Mouse (Mus musculus): ENCODE measurements at regions not wholly inside any gene's neighbourhood (a gene's known extent, or its start where the extent isn't known, plus 50 kb on each side); places are given as distances from the start of the nearest gene placed in this dataset.

DNA sequence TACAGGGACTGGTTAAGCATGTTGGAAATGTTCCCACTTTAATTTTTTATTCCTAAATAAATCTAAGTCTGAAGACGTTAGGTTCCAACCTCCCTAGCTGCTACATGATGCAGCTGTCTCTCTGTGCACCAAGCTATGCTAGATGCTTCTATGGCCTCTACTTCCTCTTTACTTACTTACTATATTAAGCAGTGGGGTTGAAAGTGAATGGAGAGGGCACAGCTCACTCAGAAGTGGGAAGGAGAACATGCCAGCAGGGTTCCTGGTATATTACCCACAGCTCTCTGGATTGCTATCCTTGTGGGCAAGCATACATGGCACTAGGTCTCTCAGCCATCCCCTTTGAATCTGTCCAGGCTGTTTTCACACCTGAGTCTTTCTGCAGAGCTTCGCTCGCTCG lies 61.4 kb upstream of the Nabp1 start:
- H3K9me3 ChIP-seq (replicated peaks; ENCODE audit: control insufficient read depth, low read length) = no peaks in the 10 kb centered on the region
- no peak overlapping the region for H3K4me2 ChIP-seq
- no peak overlapping the region for H3K9ac ChIP-seq (ENCODE audit: low read depth, low read length)
- H3K4me1 ChIP-seq (ENCODE audit: control insufficient read depth, insufficient read depth, low read length) = no peaks in the 10 kb centered on the region
- no peak overlapping the region for H3K27ac ChIP-seq (ENCODE audit: low read depth, low read length)
- H3K4me3 ChIP-seq (ENCODE audit: low read depth, low read length) = no peak overlapping the region
- 64% methylated on average over 4 of the region's 4 CpGs for WGBS (ENCODE audit: insufficient replicate concordance)
- H3K36me3 ChIP-seq (ENCODE audit: control insufficient read depth, insufficient read depth, low read length) = no peaks in the 10 kb centered on the region
- no peaks in the 10 kb centered on the region for H3K27me3 ChIP-seq (ENCODE audit: control insufficient read depth, insufficient read depth, low read length)
- no peak for ATAC-seq (replicated peaks; ENCODE audit: insufficient number of reproducible peaks, low FRiP score, low TSS enrichment)

DNA sequence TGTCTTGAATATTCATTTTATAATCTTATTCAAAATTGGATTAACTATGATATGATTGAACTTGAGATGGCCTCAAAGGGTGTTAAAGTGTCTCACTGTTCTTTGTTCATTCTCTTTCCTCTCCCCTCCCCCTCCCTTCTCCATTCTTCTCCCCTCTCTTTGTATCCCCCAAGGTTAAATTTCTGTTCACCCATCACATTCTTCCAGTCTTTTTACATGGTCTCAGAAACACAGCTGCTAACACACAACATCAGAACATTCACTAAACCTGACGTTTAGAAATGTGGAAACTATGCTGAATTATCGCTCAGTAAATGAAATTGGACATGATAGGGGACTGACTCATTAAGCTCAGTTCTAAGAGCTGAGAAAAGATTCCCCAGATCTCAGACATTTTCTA lies 60.6 kb upstream of the Nabp1 start:
- no peak overlapping the region for H3K4me3 ChIP-seq (ENCODE audit: low read depth, low read length)
- WGBS (ENCODE audit: insufficient replicate concordance) = 66% methylated on average over 2 of the region's 2 CpGs

DNA sequence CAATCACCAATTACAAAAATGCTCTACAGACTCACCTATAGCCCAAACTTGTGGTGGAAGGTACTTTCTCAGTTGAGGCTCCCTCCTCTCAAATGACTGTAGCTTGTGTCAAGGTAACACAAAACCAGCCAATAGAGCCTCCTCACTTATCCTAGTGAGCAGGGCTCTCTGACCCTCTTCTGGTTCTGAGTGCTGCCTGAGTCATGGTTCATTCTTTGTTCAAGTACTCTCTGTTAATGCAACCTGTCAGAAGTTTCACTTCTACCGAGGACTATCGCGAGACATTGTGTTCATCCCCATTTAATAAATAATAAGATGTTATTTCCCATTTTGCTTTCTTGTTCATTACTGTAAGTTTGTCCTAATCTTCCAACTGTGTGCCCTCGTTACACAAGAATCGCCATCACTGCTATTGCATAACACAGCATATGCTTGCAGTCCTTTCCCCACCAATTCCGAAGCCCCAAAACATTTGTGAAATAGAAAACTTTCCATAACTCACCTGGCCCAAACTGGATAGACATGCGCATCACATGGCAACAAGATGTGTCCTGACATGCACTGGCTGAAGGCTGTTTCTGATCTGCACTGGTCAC lies 59.6 kb upstream of the Nabp1 start:
- H3K4me2 ChIP-seq = no peak overlapping the region
- no peak for ATAC-seq (replicated peaks; ENCODE audit: insufficient number of reproducible peaks, low FRiP score, low TSS enrichment)
- no peaks in the 10 kb centered on the region for H3K4me1 ChIP-seq (ENCODE audit: control insufficient read depth, insufficient read depth, low read length)
- no peaks in the 10 kb centered on the region for H3K9me3 ChIP-seq (replicated peaks; ENCODE audit: control insufficient read depth, low read length)
- no peak overlapping the region for H3K27ac ChIP-seq (ENCODE audit: low read depth, low read length)
- H3K9ac ChIP-seq (ENCODE audit: low read depth, low read length) = no peak overlapping the region
- no peaks in the 10 kb centered on the region for H3K27me3 ChIP-seq (ENCODE audit: control insufficient read depth, insufficient read depth, low read length)
- no peaks in the 10 kb centered on the region for H3K36me3 ChIP-seq (ENCODE audit: control insufficient read depth, insufficient read depth, low read length)
- H3K4me3 ChIP-seq (ENCODE audit: low read depth, low read length) = no peak overlapping the region
- WGBS (ENCODE audit: insufficient replicate concordance) = 88% methylated on average over 7 of the region's 7 CpGs

More for the DNA sequence above, 60.6 kb upstream of the Nabp1 start:
- no peak overlapping the region for H3K4me2 ChIP-seq
- ATAC-seq (replicated peaks; ENCODE audit: insufficient number of reproducible peaks, low FRiP score, low TSS enrichment) = no peak
- no peaks in the 10 kb centered on the region for H3K4me1 ChIP-seq (ENCODE audit: control insufficient read depth, insufficient read depth, low read length)
- no peaks in the 10 kb centered on the region for H3K9me3 ChIP-seq (replicated peaks; ENCODE audit: control insufficient read depth, low read length)
- no peak overlapping the region for H3K9ac ChIP-seq (ENCODE audit: low read depth, low read length)
- no peak overlapping the region for H3K27ac ChIP-seq (ENCODE audit: low read depth, low read length)
- H3K36me3 ChIP-seq (ENCODE audit: control insufficient read depth, insufficient read depth, low read length) = no peaks in the 10 kb centered on the region
- H3K27me3 ChIP-seq (ENCODE audit: control insufficient read depth, insufficient read depth, low read length) = no peaks in the 10 kb centered on the region

DNA sequence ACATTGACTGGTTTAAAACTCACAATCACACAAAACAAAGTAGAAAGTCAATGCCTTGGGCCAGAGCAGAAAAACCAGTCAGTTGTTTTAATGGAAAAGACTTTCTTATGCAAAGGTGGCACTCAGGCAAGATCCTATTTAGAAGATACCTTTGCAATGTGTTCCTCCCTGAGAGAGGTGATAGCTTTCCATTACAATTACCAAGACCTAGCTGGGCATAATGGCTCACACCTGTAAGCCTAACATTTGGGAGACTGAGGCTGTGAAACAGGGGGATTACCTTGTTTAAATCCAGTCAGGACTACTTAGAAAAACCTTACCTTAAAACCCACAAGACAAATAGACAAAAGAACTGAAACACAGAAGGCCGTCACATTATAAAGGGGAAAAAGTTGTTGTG lies 57.9 kb upstream of the Nabp1 start:
- Histone ChIP-seq H3K4me1 (ENCODE audit: control insufficient read depth, insufficient read depth, low read length) (peaks cover 4% of the 10 kb centered on the region; the same call in 1 of the 2 replicates), H3K36me3 (ENCODE audit: control insufficient read depth, insufficient read depth, low read length) (no peaks in the 10 kb centered on the region), H3K4me3 (ENCODE audit: low read depth, low read length) (no peak overlapping the region), H3K9me3 (replicated peaks; ENCODE audit: control insufficient read depth, low read length) (no peaks in the 10 kb centered on the region), H3K27ac (ENCODE audit: low read depth, low read length) (no peak overlapping the region), H3K4me2 (no peak overlapping the region), H3K9ac (ENCODE audit: low read depth, low read length) (no peak overlapping the region), H3K27me3 (ENCODE audit: control insufficient read depth, insufficient read depth, low read length) (no peaks in the 10 kb centered on the region)
- WGBS (ENCODE audit: insufficient replicate concordance) = 97% methylated on average over 1 of the region's 1 CpGs
- ATAC-seq (replicated peaks; ENCODE audit: insufficient number of reproducible peaks, low FRiP score, low TSS enrichment) = no peak

DNA sequence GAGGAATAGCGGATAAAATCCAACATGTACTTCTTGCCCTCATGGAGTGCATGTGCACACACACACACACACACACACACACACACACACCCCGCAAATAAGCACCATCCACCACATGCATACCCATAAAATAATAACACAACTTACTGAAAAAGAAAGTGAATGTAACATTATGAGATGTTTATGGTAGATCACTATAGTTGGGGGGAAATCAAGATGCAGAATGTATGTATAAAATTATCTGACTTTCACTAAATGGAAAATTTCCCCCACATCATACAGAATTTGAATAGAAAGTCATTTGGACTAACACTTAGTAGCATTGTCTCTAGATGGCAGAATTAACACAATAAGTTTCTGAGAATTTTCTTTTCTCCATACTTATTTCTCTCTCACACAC lies 57.2 kb upstream of the Nabp1 start:
- H3K4me3 ChIP-seq (ENCODE audit: low read depth, low read length) = no peak overlapping the region
- H3K9me3 ChIP-seq (replicated peaks; ENCODE audit: control insufficient read depth, low read length) = no peaks in the 10 kb centered on the region
- no peak overlapping the region for H3K27ac ChIP-seq (ENCODE audit: low read depth, low read length)
- no peak overlapping the region for H3K4me2 ChIP-seq
- WGBS (ENCODE audit: insufficient replicate concordance) = 87% methylated on average over 2 of the region's 2 CpGs
- no peak overlapping the region for H3K9ac ChIP-seq (ENCODE audit: low read depth, low read length)
- H3K4me1 ChIP-seq (ENCODE audit: control insufficient read depth, insufficient read depth, low read length) = peaks cover 7% of the 10 kb centered on the region
- H3K27me3 ChIP-seq (ENCODE audit: control insufficient read depth, insufficient read depth, low read length) = no peaks in the 10 kb centered on the region
- H3K36me3 ChIP-seq (ENCODE audit: control insufficient read depth, insufficient read depth, low read length) = no peaks in the 10 kb centered on the region
- no peak for ATAC-seq (replicated peaks; ENCODE audit: insufficient number of reproducible peaks, low FRiP score, low TSS enrichment)

DNA sequence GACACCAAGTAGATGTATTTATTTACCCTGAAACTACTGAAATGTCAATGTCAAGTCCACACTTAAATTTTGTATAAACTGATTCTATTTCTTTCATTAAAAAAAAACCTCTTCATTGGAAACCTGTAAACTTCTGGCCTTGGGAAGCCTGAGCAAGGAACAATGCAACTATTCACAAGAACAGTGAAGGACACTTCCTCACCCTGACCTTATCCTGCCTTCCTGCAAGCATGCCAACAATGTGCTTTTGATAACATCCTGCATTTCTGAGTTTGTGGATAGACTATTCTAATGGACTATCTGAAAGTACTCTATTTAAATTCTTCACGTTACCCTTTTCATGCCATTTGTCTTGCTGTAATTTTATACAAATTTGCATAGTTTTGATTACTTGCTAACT lies 53.1 kb upstream of the Nabp1 start:
- no peaks in the 10 kb centered on the region for H3K9me3 ChIP-seq (replicated peaks; ENCODE audit: control insufficient read depth, low read length)
- H3K4me3 ChIP-seq (ENCODE audit: low read depth, low read length) = no peak overlapping the region
- peaks cover 13% of the 10 kb centered on the region for H3K4me1 ChIP-seq (ENCODE audit: control insufficient read depth, insufficient read depth, low read length)
- no peak for ATAC-seq (replicated peaks; ENCODE audit: insufficient number of reproducible peaks, low FRiP score, low TSS enrichment)
- WGBS (ENCODE audit: insufficient replicate concordance) = 16% methylated on average over 1 of the region's 1 CpGs
- H3K27ac ChIP-seq (ENCODE audit: low read depth, low read length) = no peak overlapping the region
- no peaks in the 10 kb centered on the region for H3K27me3 ChIP-seq (ENCODE audit: control insufficient read depth, insufficient read depth, low read length)
- no peak overlapping the region for H3K4me2 ChIP-seq
- H3K9ac ChIP-seq (ENCODE audit: low read depth, low read length) = no peak overlapping the region
- H3K36me3 ChIP-seq (ENCODE audit: control insufficient read depth, insufficient read depth, low read length) = no peaks in the 10 kb centered on the region

DNA sequence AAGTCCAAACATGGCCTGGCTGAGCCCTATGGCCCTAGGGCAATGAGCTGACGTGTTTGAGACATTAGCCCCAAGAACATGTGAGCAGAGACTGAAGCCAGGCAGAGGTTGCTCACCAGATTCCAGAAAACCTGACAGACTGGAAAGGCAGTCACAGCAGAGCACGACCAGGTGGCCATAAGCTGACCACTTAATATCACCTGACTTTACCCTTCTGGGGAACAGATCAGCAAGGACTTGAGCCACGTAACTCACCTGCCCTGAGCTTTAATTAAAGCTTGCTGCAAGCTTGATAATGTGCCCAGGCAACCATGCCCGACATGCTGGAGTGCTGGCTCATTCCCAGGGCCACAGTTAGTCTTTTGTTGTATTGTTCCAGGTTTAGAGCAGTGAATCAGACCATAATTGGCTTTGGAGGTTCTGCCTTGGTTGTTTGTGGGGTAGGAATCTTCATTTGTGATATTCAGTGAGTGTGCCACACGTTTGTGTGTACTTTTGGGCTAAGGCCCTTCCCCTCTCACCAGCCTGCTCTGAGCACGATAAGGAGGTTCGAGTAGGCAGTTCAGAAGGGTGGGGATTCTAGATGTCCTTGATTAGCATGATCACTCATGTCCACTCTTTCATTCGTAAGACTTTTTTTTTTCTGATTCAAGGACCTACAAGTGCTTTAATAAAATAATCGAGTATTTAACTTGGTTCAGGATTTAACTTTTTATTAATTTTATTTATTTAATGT lies 52.1 kb upstream of the Nabp1 start:
- H3K9me3 ChIP-seq (replicated peaks; ENCODE audit: control insufficient read depth, low read length) = no peaks in the 10 kb centered on the region
- no peaks in the 10 kb centered on the region for H3K36me3 ChIP-seq (ENCODE audit: control insufficient read depth, insufficient read depth, low read length)
- H3K4me1 ChIP-seq (ENCODE audit: control insufficient read depth, insufficient read depth, low read length) = peaks cover 13% of the 10 kb centered on the region
- H3K4me2 ChIP-seq = no peak overlapping the region
- no peak overlapping the region; the same call in 1 of the 2 replicates for H3K27ac ChIP-seq (ENCODE audit: low read depth, low read length)
- H3K9ac ChIP-seq (ENCODE audit: low read depth, low read length) = no peak overlapping the region
- no peaks in the 10 kb centered on the region for H3K27me3 ChIP-seq (ENCODE audit: control insufficient read depth, insufficient read depth, low read length)
- no peak overlapping the region for H3K4me3 ChIP-seq (ENCODE audit: low read depth, low read length)
- WGBS (ENCODE audit: insufficient replicate concordance) = 68% methylated on average over 9 of the region's 9 CpGs
- ATAC-seq (replicated peaks; ENCODE audit: insufficient number of reproducible peaks, low FRiP score, low TSS enrichment) = no peak

DNA sequence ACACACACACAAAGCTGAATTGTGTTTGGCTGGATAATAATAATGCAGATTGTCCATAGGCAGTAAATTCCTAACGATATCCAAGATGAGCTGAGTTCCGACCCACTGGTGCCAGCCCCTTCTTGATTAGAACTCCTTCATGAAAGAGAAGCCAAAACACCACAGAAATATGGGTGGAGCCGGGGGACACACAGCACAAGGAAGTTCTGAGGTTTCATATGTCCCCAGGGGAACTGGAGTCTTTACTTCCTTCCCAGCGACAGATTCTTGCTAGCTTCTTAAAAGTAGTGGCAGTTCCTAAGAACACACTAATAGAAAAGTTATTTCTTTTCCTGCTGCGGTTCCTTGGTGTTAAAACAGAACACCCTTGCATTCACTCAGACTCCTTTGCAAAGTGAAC lies 51.4 kb upstream of the Nabp1 start:
- Histone ChIP-seq H3K27me3 (ENCODE audit: control insufficient read depth, insufficient read depth, low read length) (no peaks in the 10 kb centered on the region), H3K4me2 (no peak overlapping the region), H3K36me3 (ENCODE audit: control insufficient read depth, insufficient read depth, low read length) (no peaks in the 10 kb centered on the region), H3K4me3 (ENCODE audit: low read depth, low read length) (no peak overlapping the region), H3K4me1 (ENCODE audit: control insufficient read depth, insufficient read depth, low read length) (peaks cover 13% of the 10 kb centered on the region), H3K9me3 (replicated peaks; ENCODE audit: control insufficient read depth, low read length) (no peaks in the 10 kb centered on the region), H3K27ac (ENCODE audit: low read depth, low read length) (no peak overlapping the region; the same call in 1 of the 2 replicates), H3K9ac (ENCODE audit: low read depth, low read length) (no peak overlapping the region)
- no peak for ATAC-seq (replicated peaks; ENCODE audit: insufficient number of reproducible peaks, low FRiP score, low TSS enrichment)
- 66% methylated on average over 5 of the region's 5 CpGs for WGBS (ENCODE audit: insufficient replicate concordance)

DNA sequence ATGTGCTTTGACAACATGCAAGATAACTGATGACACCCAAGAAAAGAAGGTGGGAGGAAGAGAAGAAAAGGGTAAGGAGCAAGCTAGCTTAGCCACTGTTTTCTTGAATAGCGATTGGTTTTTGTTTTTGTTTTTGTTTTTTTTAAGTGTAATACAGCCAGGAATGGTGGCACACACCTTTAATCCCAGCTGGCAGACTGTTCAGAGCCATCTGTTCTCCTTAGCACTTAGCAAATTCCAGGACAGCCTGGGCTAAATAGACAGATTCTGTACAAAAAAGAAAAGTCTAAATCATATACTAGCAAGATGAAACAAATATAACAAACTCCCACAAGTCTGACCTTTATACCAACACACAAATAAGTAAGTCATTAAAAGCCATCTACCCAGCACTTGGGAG lies 50.4 kb upstream of the Nabp1 start:
- no peaks in the 10 kb centered on the region for H3K9me3 ChIP-seq (replicated peaks; ENCODE audit: control insufficient read depth, low read length)
- H3K36me3 ChIP-seq (ENCODE audit: control insufficient read depth, insufficient read depth, low read length) = no peaks in the 10 kb centered on the region
- H3K4me2 ChIP-seq = no peak overlapping the region
- H3K27me3 ChIP-seq (ENCODE audit: control insufficient read depth, insufficient read depth, low read length) = no peaks in the 10 kb centered on the region
- no peak overlapping the region for H3K27ac ChIP-seq (ENCODE audit: low read depth, low read length)
- no peak overlapping the region for H3K4me3 ChIP-seq (ENCODE audit: low read depth, low read length)
- 74% methylated on average over 1 of the region's 1 CpGs for WGBS (ENCODE audit: insufficient replicate concordance)
- ATAC-seq (replicated peaks; ENCODE audit: insufficient number of reproducible peaks, low FRiP score, low TSS enrichment) = no peak
- no peak overlapping the region for H3K9ac ChIP-seq (ENCODE audit: low read depth, low read length)
- peaks cover 13% of the 10 kb centered on the region for H3K4me1 ChIP-seq (ENCODE audit: control insufficient read depth, insufficient read depth, low read length)

Data from heart, embryonic 11.5 days (tissue).